Mouse (Mus musculus) limb, embryonic 14.5 days (tissue): ENCODE measurements at regions not wholly inside any gene's neighbourhood (a gene's known extent, or its start where the extent isn't known, plus 50 kb on each side); places are given as distances from the start of the nearest gene placed in this dataset.

ENCODE experiments used
- ATAC-seq: fragments of 200-750 bp; cut with Nextera tagmentation; 2 replicates; pipeline ENCODE4 v1.8.0; 2017; ENCODE audit warnings: low read depth, moderate number of reproducible peaks, moderate TSS enrichment; ENCODE audit not compliant: low FRiP score
- DNase-seq: peaks from one replicate; pipeline ENCODE4 v3.0.0-alpha.2; 2015; ENCODE audit warnings: low spot score
- H3K27ac ChIP-seq: fragments of 300-500 bp; sonication (generic); replicated peaks from 2 replicates; pipeline ENCODE4 v1.5.1; 2014; ENCODE audit warnings: low read depth, mild to moderate bottlenecking, low read length, moderate library complexity, mixed read lengths
- H3K27me3 ChIP-seq: fragments of 300-500 bp; sonication (generic); 2 replicates; pipeline ENCODE4 v1.6.1; 2014; ENCODE audit warnings: low read length, mixed read lengths; ENCODE audit not compliant: control insufficient read depth, insufficient read depth
- H3K36me3 ChIP-seq: fragments of 300-500 bp; sonication (generic); 2 replicates; pipeline ENCODE4 v1.6.1; 2014; ENCODE audit warnings: mild to moderate bottlenecking, low read length, moderate library complexity, mixed read lengths; ENCODE audit not compliant: control insufficient read depth, insufficient read depth
- H3K4me1 ChIP-seq: fragments of 300-500 bp; sonication (generic); 2 replicates; pipeline ENCODE4 v1.6.1; 2014; ENCODE audit warnings: antibody characterized with exemption, low read length, mixed read lengths; ENCODE audit not compliant: control insufficient read depth, insufficient read depth
- H3K4me2 ChIP-seq: fragments of 300-500 bp; sonication (generic); replicated peaks from 2 replicates; pipeline ENCODE4 v1.6.1; 2014; ENCODE audit warnings: low read depth, mild to moderate bottlenecking, low read length, moderate library complexity; ENCODE audit not compliant: severe bottlenecking
- H3K4me3 ChIP-seq: fragments of 300-500 bp; sonication (generic); replicated peaks from 2 replicates; pipeline ENCODE4 v1.5.1; 2014; ENCODE audit warnings: low read length
- H3K9ac ChIP-seq: fragments of 300-500 bp; sonication (generic); 2 replicates; pipeline ENCODE4 v1.6.1; 2014; ENCODE audit warnings: mild to moderate bottlenecking, low read depth, low read length, moderate library complexity; ENCODE audit not compliant: severe bottlenecking
- H3K9me3 ChIP-seq: fragments of 300-500 bp; sonication (generic); 2 replicates; pipeline ENCODE4 v1.6.1; 2016; ENCODE audit warnings: low read length; ENCODE audit not compliant: control insufficient read depth
- POLR2A ChIP-seq: fragments of 200-500 bp; IDR thresholded peaks from 2 replicates; pipeline ENCODE4 v1.8.0; 2012; ENCODE audit warnings: inconsistent platforms, mild to moderate bottlenecking, moderate library complexity, borderline replicate concordance; ENCODE audit not compliant: insufficient read depth, insufficient read length; ENCODE audit errors: extremely low read depth
- WGBS: fragments of 180-500 bp; shearing (Covaris S2); extraction: QIAGEN DNeasy Blood & Tissue Kit; methylation state at CpG from one replicate; pipeline ENCODE4 v1.1.7; 2014; 5-methylcytosine and 5-hydroxymethylcytosine counted together

DNA sequence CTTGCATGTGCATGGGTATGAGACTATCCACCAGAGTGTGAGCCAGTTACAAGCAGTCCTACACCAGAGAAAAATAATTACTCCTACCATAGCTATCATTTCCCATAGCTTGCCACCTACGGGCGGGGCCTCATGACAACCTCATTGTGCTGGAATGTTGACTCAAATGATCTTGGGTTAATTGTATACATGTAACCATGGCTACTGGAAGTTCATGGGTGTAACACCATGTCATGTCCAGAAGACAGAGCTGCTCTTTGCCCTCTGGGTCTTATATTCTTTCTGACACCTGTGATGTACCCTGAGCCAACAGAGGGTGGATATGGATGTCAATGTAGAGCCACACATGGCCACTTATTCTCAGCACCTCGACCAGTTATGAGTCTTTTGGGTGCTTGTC, 125.6 kb downstream of the Qpct start:
- Histone ChIP-seq H3K9ac (no peak overlapping the region), H3K4me1 (peaks cover 14% of the 10 kb centered on the region), H3K27me3 (no peaks in the 10 kb centered on the region), H3K4me3 (no peak overlapping the region), H3K4me2 (no peak overlapping the region), H3K36me3 (no peaks in the 10 kb centered on the region), H3K9me3 (no peaks in the 10 kb centered on the region), H3K27ac (no peak overlapping the region)
- no peak for TF ChIP-seq POLR2A
- ATAC-seq (no peak), DNase-seq (no peak)
- 78% methylated on average over 3 of the region's 3 CpGs for WGBS

DNA sequence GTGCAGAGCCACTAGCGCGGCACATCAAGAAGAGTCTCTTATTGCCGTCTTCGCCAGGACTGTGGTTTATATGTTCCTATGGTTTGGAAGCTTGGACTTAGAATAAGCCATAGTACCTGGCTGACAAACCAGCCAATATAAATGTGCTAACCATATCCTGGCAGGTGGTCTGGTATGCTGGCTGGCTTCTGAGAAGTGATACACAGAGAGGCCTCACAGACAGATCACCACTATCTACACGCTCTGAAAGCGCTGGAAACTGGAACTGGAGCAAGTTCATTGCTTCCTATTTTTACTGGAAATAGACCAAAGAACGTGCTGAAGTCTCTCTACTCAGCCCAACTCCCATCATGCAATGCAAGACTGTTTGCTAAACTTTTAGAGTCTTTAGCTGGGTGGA, 124.7 kb downstream of the Qpct start:
- TF ChIP-seq POLR2A: no peak
- no peak for DNase-seq
- Histone ChIP-seq H3K4me2 (no peak overlapping the region), H3K9me3 (no peaks in the 10 kb centered on the region), H3K27me3 (no peaks in the 10 kb centered on the region), H3K27ac (no peak overlapping the region), H3K36me3 (no peaks in the 10 kb centered on the region), H3K9ac (no peak overlapping the region), H3K4me1 (peaks cover 10% of the 10 kb centered on the region), H3K4me3 (no peak overlapping the region)
- 0 out of 2 replicates have a peak, but pooled peaks have one; percentile 13 for ATAC-seq
- 68% methylated on average over 7 of the region's 7 CpGs for WGBS

DNA sequence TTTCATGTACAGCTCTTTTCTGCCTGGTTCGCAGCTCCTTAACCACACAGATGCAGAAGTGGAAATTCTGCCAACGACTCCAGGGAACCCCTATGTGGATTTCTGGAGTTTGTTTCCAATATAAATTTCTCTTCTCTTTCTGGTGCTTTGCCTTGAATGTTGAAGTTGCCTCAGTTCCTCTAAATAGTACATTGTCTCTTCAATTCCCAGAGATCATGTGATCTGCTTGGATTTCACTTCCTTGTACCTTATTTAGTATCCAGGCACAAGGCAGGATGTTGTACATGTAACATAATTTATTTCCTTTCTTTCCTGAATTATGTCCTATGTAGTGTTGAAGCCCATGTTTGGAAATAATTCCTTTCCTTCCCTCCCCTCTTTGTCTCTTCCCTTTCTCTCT, 123.7 kb downstream of the Qpct start:
- ATAC-seq: no peak
- H3K36me3 ChIP-seq: no peaks in the 10 kb centered on the region
- H3K9me3 ChIP-seq: no peaks in the 10 kb centered on the region
- H3K4me1 ChIP-seq: peaks cover 4% of the 10 kb centered on the region; the same call in 1 of the 2 replicates
- H3K27me3 ChIP-seq: no peaks in the 10 kb centered on the region
- H3K4me3 ChIP-seq: no peak overlapping the region
- H3K27ac ChIP-seq: no peak overlapping the region
- H3K9ac ChIP-seq: no peak overlapping the region
- WGBS: 49% methylated on average over 2 of the region's 2 CpGs
- TF ChIP-seq POLR2A: no peak
- no peak for DNase-seq
- no peak overlapping the region for H3K4me2 ChIP-seq

DNA sequence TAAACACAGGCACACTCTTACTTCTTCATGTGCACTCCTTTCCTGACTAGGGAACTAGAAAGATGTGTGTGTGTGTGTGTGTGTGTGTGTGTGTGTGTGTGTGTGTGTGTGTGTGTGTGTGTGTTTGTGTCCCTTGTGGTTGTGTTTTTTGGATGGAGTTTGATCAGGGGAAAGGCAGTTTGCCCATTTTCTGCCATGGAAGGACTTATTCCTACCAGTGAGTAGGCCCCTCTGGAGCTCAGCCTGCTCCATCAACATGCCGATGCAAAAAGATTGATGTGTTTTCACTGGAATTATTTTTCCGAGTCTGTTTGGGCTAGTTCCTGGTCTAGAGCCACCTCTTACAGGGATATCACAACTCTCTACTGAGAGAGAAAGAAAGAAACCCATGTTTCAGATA, 120.6 kb downstream of the Qpct start:
- no peak for TF ChIP-seq POLR2A
- Histone ChIP-seq H3K27ac (no peak overlapping the region), H3K4me3 (no peak overlapping the region), H3K9me3 (no peaks in the 10 kb centered on the region), H3K4me2 (no peak overlapping the region), H3K9ac (no peak overlapping the region), H3K36me3 (no peaks in the 10 kb centered on the region), H3K27me3 (no peaks in the 10 kb centered on the region), H3K4me1 (peaks cover 5% of the 10 kb centered on the region; the same call in 1 of the 2 replicates)
- 53% methylated on average over 2 of the region's 2 CpGs for WGBS
- no peak for DNase-seq
- ATAC-seq: no peak

DNA sequence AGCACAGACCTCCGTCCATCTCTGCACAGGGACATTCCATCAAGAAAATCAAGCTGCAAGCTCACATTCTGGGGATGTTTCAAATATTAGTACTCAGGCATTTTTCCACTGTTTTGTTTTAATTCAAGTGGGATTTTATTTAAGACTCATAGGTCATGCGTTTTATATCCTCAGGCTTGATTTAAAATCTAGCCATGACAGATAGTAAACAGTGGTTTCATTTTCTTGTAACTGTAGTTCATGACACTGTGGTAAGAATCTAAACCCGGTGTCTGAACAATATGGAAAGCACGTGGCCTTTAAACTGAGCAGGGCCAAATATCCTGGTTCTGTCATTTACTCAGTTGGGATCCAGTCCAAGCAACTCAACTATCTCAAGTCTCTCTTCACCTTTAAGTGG, 119.0 kb downstream of the Qpct start:
- WGBS: 61% methylated on average over 4 of the region's 4 CpGs
- ATAC-seq (no peak), DNase-seq (no peak)
- TF ChIP-seq POLR2A: no peak
- Histone ChIP-seq H3K27me3 (no peaks in the 10 kb centered on the region), H3K4me3 (no peak overlapping the region), H3K27ac (no peak overlapping the region), H3K9ac (no peak overlapping the region), H3K4me1 (peaks cover 9% of the 10 kb centered on the region; the same call in 1 of the 2 replicates), H3K9me3 (no peaks in the 10 kb centered on the region), H3K4me2 (no peak overlapping the region), H3K36me3 (no peaks in the 10 kb centered on the region)

DNA sequence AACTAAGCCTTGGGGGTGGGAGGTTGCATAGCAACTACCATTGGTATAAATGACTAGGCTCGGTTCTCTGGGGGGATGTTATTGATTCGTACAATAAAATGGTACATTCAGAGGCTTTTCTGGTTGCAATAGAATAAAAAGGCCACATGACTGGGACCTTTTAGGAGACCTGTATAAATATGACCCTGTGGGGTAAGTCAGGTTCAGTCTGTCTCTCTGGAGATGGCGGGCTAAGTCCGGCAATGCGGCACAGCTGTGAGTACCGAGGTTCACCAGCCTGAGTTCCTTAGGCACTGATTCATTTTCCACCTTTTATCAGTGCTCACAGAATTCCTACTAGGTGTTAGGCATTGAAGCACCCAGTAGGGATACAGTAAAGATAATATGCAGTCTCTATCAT, 115.5 kb downstream of the Qpct start:
- Histone ChIP-seq H3K27me3 (no peaks in the 10 kb centered on the region), H3K9ac (no peak overlapping the region), H3K4me2 (no peak overlapping the region), H3K36me3 (no peaks in the 10 kb centered on the region), H3K4me1 (peaks cover 23% of the 10 kb centered on the region), H3K4me3 (no peak overlapping the region), H3K27ac (no peak overlapping the region), H3K9me3 (no peaks in the 10 kb centered on the region)
- DNase-seq (no peak), ATAC-seq (no peak)
- 79% methylated on average over 6 of the region's 6 CpGs for WGBS
- TF ChIP-seq POLR2A: no peak
